Mouse (Mus musculus): ENCODE data around the gene 4930572O03Rik.
"Not testable (repeated sequence)": the region's sequence is repeated elsewhere in the genome, so short reads cannot be mapped to it uniquely, and the experiment has no call there.

GRCm38 (mm10) chr5:15610695-15611094, 46.2 kb downstream of the 4930572O03Rik start:
- not testable (repeated sequence) for TF ChIP-seq USF1 (IDR thresholded peaks at IDR 0.05; ENCODE audit: low read depth); TCF12 (IDR thresholded peaks at IDR 0.05; ENCODE audit: insufficient read depth, poor library complexity, severe bottlenecking); REST (IDR thresholded peaks at IDR 0.05; ENCODE audit: insufficient read depth, insufficient read length); POLR2A (IDR thresholded peaks at IDR 0.05; ENCODE audit: insufficient read length, low read depth); TCF3 (IDR thresholded peaks at IDR 0.05; ENCODE audit: insufficient read length, low read depth); MYOG (IDR thresholded peaks at IDR 0.05; ENCODE audit: control insufficient read depth in 1 of 3, insufficient read depth in 1 of 3, insufficient read length in 2 of 3, low read depth in 2 of 3); MYOD1 (IDR thresholded peaks at IDR 0.05; ENCODE audit: control insufficient read depth in 1 of 3, insufficient read length in 2 of 3, low read depth in 2 of 3)
